Mouse (Mus musculus) stomach, postnatal 0 days (tissue): ENCODE measurements around the gene Nat9.

Experiments
- CTCF ChIP-seq: IDR thresholded peaks from 2 replicates; pipeline ENCODE4 v1.5.1; 2016; ENCODE audit warnings: antibody characterized with exemption, low read depth, mild to moderate bottlenecking, moderate library complexity
- EP300 ChIP-seq: optimal IDR thresholded peaks from 2 replicates; pipeline ENCODE3; 2016; ENCODE audit warnings: antibody characterized with exemption

GRCm38 (mm10) chr11:115223877-115224276 is 36.2 kb upstream of the Nat9 start:
- TF ChIP-seq CTCF (no peak), EP300 (no peak)
